Mouse (Mus musculus): ENCODE measurements around the gene Med16.

DNA sequence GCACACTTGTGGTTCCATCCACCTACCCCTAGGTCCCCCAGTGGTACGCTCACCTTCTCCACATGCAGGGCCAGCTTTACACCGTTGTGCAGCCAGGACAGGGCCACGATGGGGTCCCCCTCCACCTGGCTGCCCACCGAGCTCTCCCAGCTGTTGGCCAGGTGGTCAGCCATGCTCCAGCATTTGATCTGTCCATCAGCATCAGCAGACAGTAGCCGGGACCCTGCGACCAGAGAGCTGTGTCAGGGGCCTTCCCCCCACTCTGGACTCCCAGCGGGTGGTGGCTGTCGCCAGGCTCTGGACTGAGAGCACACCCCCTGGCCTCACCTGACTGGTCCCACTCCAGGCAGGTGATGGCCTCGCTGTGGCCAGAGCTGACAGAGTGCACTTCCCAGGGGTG, 2.0 kb downstream of the Med16 start:
- TF ChIP-seq CTCF (conservative IDR thresholded peaks at IDR 0.05; ENCODE audit: insufficient read depth, insufficient read length, low read depth, low read length) (no peak), POLR2A (IDR thresholded peaks at IDR 0.05; ENCODE audit: low read depth, low read length) (no peak)

Data from kidney, adult 2 months (tissue).